Mouse (Mus musculus) ES-Bruce4 (cell line): ENCODE results near the gene Cers5. TPM values are rescaled to one million over a fixed set of nuclear protein-coding genes. Genes with fewer than 3 reads are reported as not detected.

ENCODE experiments used
- H3K27ac ChIP-seq: 2 replicates; pipeline ENCODE4 v1.5.1; 2012; ENCODE audit warnings: low read length, inconsistent platforms; ENCODE audit not compliant: insufficient read depth
- H3K27me3 ChIP-seq: 2 replicates; pipeline ENCODE4 v1.6.1; 2012; ENCODE audit warnings: mild to moderate bottlenecking, low read length, inconsistent platforms; ENCODE audit not compliant: control insufficient read depth, poor library complexity, insufficient read depth, severe bottlenecking
- H3K36me3 ChIP-seq: 2 replicates; pipeline ENCODE4 v1.6.1; 2012; ENCODE audit warnings: inconsistent platforms, mild to moderate bottlenecking, low read length, moderate library complexity; ENCODE audit not compliant: control insufficient read depth, poor library complexity, insufficient read depth, severe bottlenecking
- H3K4me1 ChIP-seq: one replicate; pipeline ENCODE4 v1.8.1; 2011; ENCODE audit warnings: low read length; ENCODE audit not compliant: control insufficient read depth, insufficient read depth
- H3K4me3 ChIP-seq: 2 replicates; pipeline ENCODE4 v1.5.1; 2011; ENCODE audit warnings: low read depth, mild to moderate bottlenecking, low read length
- H3K9ac ChIP-seq: 2 replicates; pipeline ENCODE4 v1.6.1; 2012; ENCODE audit warnings: low read depth, mild to moderate bottlenecking, inconsistent platforms; ENCODE audit not compliant: poor library complexity, severe bottlenecking
- H3K9me3 ChIP-seq: replicated peaks from 2 replicates; pipeline ENCODE4 v1.6.1; 2012; ENCODE audit warnings: mild to moderate bottlenecking, low read length, inconsistent platforms; ENCODE audit not compliant: control insufficient read depth, poor library complexity, insufficient read depth, severe bottlenecking
- CTCF ChIP-seq: IDR thresholded peaks from one replicate; pipeline ENCODE4 v1.8.1; 2011; ENCODE audit warnings: low read depth, low read length
- EP300 ChIP-seq: IDR thresholded peaks from 2 replicates; pipeline ENCODE4 v1.6.1; 2011; ENCODE audit warnings: low read depth, low read length; ENCODE audit not compliant: insufficient read depth
- POLR2A ChIP-seq: IDR thresholded peaks from one replicate; pipeline ENCODE4 v1.8.1; 2011; ENCODE audit warnings: low read length; ENCODE audit not compliant: insufficient read depth
- polyA plus RNA-seq: library from polyadenylated mRNA; stranded (reverse); fragments of >200 nt; gene quantifications from 2 replicates; pipeline ENCODE4 v1.2.4, GENCODE M21; 2011; ENCODE audit warnings: low read depth; ENCODE audit not compliant: missing spikeins, insufficient read depth, insufficient read length

The Cers5 gene
- polyA plus RNA-seq, 1 experiment, result 49.5 TPM

GRCm38 (mm10) chr15:99805673-99806072, 33.0 kb upstream of the Cers5 start:
- no peaks in the 10 kb centered on the region for H3K9me3 ChIP-seq
- no peak for TF ChIP-seq CTCF
- no peak for TF ChIP-seq POLR2A
- TF ChIP-seq EP300, result no peak
- H3K9ac ChIP-seq, result no peak overlapping the region
- H3K27ac ChIP-seq, result peak overlapping the region; percentile 12; the same call in 1 of the 2 replicates
- no peak overlapping the region for H3K4me3 ChIP-seq
- H3K36me3 ChIP-seq, result peaks cover 21% of the 10 kb centered on the region
- peaks cover 4% of the 10 kb centered on the region for H3K4me1 ChIP-seq
- no peaks in the 10 kb centered on the region for H3K27me3 ChIP-seq

GRCm38 (mm10) chr15:99803186-99803644, 30.5 kb upstream of the Cers5 start:
- Histone ChIP-seq H3K27ac (no peak overlapping the region), H3K4me1 (peaks cover 4% of the 10 kb centered on the region), H3K36me3 (peaks cover 21% of the 10 kb centered on the region), H3K27me3 (no peaks in the 10 kb centered on the region), H3K9ac (no peak overlapping the region), H3K4me3 (no peak overlapping the region), H3K9me3 (no peaks in the 10 kb centered on the region)
- TF ChIP-seq POLR2A (no peak), EP300 (no peak)

GRCm38 (mm10) chr15:99801885-99802572, 29.3 kb upstream of the Cers5 start:
- H3K9me3 ChIP-seq, result no peaks in the 10 kb centered on the region
- H3K4me3 ChIP-seq, result no peak overlapping the region
- peaks cover 4% of the 10 kb centered on the region for H3K4me1 ChIP-seq
- H3K36me3 ChIP-seq, result peaks cover 19% of the 10 kb centered on the region
- H3K27me3 ChIP-seq, result no peaks in the 10 kb centered on the region
- H3K27ac ChIP-seq, result no peak overlapping the region
- H3K9ac ChIP-seq, result no peak overlapping the region
- no peak for TF ChIP-seq EP300
- no peak for TF ChIP-seq CTCF
- no peak for TF ChIP-seq POLR2A

- H3K4me1 ChIP-seq, result no peaks in the 10 kb centered on the region
- 0 out of 2 replicates have a peak overlapping the region, but pooled peaks have one; percentile 29 for H3K9ac ChIP-seq
- peaks cover 6% of the 10 kb centered on the region; the same call in 1 of the 2 replicates for H3K36me3 ChIP-seq
- no peaks in the 10 kb centered on the region for H3K27me3 ChIP-seq
- no peak for TF ChIP-seq POLR2A
- no peak for TF ChIP-seq CTCF
- TF ChIP-seq EP300, result no peak
- H3K4me3 ChIP-seq, result no peak overlapping the region
- H3K9me3 ChIP-seq, result no peaks in the 10 kb centered on the region
- peak overlapping the region; percentile 53 for H3K27ac ChIP-seq
Measured at GRCm38 (mm10) chr15:99799706-99800105, 27.0 kb upstream of the Cers5 start.

- H3K4me3 ChIP-seq, result no peak overlapping the region
- no peaks in the 10 kb centered on the region for H3K9me3 ChIP-seq
- H3K9ac ChIP-seq, result no peak overlapping the region
- no peaks in the 10 kb centered on the region for H3K27me3 ChIP-seq
- H3K27ac ChIP-seq, result no peak overlapping the region
- no peak for TF ChIP-seq POLR2A
- no peak for TF ChIP-seq CTCF
- TF ChIP-seq EP300, result no peak
- H3K36me3 ChIP-seq, result peaks cover 12% of the 10 kb centered on the region; the same call in 1 of the 2 replicates
- no peaks in the 10 kb centered on the region for H3K4me1 ChIP-seq
Measured at GRCm38 (mm10) chr15:99797898-99798297, 25.2 kb upstream of the Cers5 start.

- Histone ChIP-seq H3K9me3 (no peaks in the 10 kb centered on the region), H3K4me1 (no peaks in the 10 kb centered on the region), H3K27ac (no peak overlapping the region), H3K9ac (no peak overlapping the region), H3K27me3 (no peaks in the 10 kb centered on the region), H3K36me3 (peaks cover 10% of the 10 kb centered on the region; the same call in 1 of the 2 replicates), H3K4me3 (no peak overlapping the region)
- TF ChIP-seq CTCF (no peak), POLR2A (no peak), EP300 (no peak)
Measured at GRCm38 (mm10) chr15:99796735-99797134, 24.1 kb upstream of the Cers5 start.
